Mouse (Mus musculus) left cerebral cortex, adult 8-10 months (tissue): ENCODE data around the gene Lgalsl. TPM values are rescaled to one million over a fixed set of nuclear protein-coding genes. Genes with fewer than 3 reads are reported as not detected.

ENCODE experiments used
- DNase-seq, 2 experiments: peaks; one replicate each; pipeline ENCODE4 v3.0.0; 2022; ENCODE audit warnings: low spot score in 2 of 2
- total RNA-seq, 4 experiments: library from RNA; stranded (reverse); gene quantifications; 2 replicates each; pipeline ENCODE4 v1.2.4; 2022

Lgalsl gene
- total RNA-seq, 4 experiments from 2014 or later, result 76.1 to 86.3 (median 80.4) TPM

DNA sequence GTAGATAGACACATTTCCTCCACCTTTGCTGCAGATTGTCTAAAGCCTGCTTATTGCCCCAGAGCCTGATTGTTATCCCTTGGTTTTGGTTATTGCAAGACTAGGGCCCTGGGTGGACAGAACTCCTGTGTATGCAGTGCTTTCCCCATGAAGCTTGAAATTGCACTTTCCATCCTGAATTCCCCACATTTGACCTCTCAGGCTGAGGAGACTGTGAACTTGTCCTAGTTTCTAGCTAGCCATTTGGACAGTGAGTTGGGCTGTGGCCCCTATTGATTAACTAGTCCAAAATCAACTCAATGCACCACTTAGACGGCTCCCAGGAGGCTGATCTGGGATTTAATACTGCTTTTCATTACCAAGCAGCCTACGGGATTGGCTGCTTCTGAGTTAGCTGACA, 6.9 kb downstream of the Lgalsl start:
- DNase-seq, result no peak

DNA sequence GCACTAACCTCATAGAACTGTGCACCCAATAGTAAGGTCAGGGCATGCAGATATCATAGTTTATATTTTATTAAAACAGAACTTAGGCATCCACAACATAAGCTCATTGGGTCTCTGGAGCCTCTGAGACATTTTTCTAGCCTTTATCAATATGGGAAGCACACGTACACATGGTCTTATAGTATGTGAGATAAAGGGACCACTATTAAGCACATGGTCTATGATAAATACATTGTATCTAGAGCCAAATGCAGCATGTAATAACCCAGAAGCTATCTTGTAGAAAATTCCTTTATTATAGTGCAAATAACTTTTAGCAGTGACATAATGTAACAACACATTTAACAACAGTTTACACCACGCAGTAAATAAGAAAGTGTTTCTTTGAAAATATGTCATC, 7.6 kb downstream of the Lgalsl start:
- DNase-seq, result no peak

DNA sequence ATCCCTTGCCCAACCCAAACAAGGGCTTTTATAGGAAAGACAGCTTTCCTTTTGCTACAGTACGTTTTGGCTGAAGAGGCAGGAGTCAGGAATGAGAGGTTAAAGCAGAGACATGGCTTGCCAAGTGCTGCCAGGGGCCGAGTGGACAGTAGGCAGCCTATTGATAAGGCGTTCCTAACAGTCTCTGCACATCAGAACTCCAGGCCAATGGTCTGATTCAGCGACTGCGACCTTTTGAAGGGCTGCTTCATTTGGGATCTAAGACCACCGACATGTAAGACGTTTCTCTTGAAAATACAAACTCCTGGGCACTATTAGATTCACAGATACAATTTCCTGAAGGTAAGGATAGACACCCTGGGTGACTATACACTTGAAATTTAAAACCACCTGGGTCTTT, 9.5 kb downstream of the Lgalsl start:
- DNase-seq, result no peak

DNA sequence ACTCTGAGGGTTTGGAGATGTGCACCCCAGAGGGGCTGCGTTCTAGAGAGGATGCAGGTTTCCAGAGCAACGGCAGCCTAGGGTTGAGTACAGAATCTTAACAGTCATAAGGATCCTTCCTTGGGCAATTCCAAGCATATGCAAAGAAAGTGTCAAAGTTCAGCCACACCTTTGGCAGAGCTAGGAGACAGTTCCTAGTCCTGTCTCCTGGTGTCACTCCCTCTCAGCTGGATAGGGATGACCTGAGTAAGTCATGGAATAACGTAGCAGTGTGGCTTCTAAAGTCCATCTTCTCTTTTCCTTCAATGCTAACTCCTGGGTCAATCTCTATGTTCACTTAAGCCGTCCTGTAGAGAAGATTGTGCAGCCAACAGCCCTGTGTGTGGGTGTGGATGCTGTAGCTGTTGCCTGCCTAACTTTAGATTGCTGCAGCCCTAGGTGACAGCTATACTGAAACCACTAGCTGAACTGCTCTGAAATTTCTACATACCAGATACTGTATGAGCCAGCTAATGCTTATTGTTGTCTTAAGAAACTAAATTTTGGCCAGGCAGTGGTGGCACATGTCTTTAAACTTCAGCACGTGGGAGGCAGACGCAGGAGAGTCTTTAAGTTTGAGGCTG, 16.8 kb downstream of the Lgalsl start:
- no peak for DNase-seq

DNA sequence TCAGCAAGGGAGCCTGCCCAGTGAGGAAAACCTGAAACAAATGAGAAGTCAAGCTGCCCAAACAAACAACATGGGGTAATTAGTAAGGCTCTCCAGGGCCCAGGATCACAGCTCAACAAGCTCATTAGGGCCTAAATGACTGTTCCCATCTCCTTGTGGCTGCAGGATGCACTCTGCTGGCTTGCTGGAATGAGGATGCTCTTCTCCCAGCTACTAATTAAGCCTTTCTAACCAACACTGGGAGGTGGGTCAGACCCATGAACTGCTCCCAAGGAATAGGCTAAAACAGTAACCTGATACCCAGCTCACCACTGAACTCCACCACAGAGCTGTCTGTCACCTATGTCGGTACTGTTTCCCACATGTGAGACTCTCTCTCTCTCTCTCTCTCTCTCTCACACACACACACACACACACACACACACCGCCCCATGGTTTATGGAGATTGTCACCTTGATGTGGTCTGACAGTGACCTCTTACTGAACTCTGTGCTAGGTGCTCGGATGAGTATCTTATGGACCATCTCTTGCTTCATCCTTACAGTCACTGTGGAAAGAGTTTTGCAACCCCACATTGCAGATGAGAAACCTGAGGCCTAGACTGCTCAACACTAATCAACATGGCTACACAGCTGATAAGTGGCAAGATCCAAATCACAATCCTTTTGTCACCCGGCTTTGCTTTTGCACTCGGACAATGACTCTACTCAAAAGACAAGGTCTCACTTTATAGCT, 18.5 kb downstream of the Lgalsl start:
- DNase-seq, result no peak

DNA sequence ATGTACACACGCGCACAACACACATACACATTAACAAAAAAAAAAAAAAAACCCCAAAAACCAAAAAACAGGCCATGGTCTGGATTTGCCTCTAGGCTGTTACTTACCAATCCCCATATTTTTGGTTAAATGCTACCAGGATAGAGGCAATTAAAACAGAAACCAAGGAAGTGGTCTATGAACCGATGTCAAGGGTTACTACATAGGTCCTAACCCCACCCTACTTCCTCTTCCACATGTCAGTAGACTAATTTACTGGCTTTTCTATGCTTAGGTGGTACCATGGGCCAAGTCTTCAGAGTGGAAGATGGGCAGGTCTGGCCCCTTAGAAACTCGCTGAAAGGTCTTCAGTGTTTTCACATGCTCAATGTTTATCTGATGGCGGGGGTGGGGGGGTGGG, 24.2 kb downstream of the Lgalsl start:
- DNase-seq, result no peak

DNA sequence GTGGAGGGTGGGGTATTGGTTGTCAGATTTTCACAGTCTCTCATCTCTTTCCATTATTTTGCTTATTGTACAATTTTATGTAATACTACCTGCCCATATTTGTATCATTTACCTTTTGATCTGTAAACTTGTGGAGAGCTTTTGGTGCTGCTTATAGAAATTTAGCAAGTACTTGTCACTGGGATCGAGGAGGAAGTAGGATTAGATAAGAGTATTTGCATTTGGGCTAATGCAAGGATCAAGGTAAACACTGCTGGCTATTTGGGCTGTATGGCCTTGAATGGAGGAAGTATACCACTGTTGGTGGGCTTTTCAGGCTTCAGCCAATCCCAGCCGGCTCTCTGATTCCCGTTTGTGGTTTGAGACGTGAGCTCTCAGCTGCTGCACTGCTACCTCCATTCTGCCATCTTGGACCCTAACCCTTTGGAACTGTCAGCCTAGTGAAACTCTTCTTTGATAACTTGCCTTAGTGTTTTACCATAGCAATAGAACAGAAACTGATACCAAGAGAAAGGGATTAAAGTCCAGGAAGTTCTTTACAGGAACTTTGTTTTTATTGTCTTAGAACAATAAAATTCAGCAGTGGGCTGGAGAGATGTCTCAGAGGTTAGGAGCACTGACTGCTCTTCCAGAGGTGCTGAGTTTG, 25.1 kb downstream of the Lgalsl start:
- no peak for DNase-seq

DNA sequence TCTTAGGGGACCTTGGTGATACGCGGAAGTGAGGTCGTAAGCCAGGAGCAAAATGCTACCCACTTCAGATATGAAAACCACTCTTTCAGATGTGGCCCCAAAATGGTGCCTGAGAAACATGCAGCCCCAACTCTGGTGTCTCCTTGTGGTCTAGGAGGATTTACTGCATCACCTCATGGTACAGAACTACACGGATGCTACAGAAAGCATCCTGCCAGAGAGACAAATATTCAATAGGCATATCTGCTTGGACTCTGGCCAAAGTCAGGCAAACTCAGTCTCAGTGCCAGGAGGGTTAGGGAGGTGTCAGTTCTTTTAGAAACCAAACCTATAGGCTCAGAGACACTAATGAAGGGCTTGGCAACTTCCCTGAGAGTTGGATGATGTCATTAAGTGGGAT, 26.4 kb downstream of the Lgalsl start:
- DNase-seq, result no peak

DNA sequence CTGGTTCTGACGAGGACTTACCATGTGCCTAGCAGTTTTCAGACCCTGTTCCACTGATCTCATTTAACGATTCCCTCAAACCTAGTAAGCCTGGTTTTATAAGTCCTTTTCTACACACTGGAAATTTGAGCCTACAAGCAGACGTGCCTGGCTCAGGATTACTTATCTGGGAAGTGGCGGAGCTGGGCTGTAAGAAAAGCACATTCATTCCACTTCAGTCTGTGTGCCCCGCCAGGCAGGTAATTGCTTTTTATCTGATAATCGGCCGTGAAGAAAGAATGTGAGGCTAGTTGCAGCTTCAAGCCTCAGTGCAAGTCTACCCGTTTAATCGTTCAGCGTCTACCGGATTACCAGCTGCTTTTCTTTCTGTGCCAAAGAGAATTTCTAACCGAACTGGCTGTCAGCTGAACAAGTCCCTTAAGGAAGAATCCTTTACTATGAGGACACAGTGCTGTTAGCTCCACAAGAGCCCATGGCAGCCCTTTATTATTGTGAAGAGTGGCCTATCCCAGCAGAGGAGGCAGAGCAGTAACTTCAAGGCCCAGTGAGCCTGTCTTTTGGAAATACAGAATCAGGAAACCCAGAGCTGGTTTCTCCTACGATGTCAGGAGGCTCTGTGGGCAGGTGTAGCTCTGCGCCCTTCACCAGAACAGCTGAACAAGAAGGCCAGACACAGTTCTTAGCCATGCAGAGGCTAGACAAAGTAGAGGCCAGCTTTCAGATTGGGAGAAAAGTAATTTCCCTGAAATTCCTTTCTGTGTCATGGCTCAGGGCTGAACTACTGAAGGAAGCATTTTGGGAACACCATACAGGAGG, 30.4 kb downstream of the Lgalsl start:
- DNase-seq, result no peak

DNA sequence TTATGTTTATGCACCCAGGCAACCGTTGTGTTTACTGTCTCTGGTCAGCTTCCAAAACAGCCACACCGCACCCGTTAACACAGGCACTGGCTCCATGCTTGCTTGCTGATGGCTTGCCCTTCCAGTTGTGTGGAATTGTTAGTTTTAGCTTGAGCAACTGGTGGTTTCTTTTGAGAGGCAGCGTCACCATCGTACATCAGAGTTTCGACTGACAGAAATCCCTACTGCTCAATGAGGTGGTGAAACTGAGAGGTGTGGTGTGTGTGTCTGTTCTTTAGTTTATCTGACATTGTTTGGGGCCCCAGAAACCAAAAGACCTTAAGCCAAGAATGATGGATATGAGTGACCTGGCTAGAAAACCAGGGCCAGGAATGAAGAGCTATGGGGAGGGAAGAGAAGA, 33.0 kb downstream of the Lgalsl start:
- no peak for DNase-seq

DNA sequence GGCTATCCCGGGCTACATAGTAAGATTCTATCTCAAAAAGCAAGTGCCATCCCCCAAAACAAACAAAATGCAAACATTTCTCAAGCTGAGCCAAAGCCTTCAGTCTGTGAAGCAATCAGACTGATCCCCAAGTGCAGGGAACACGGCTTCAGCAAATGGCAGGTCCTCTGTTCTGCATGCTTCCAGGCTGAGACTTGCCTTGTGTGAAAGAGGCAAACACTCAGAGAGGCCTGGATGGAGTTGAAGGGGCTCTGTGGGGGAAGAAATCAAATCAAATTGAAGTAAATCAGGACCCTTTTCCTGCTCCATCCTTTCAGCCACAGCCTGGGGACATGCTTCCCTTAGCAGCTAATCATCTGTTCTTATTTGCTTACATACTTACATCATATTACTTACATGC, 35.4 kb downstream of the Lgalsl start:
- no peak for DNase-seq

DNA sequence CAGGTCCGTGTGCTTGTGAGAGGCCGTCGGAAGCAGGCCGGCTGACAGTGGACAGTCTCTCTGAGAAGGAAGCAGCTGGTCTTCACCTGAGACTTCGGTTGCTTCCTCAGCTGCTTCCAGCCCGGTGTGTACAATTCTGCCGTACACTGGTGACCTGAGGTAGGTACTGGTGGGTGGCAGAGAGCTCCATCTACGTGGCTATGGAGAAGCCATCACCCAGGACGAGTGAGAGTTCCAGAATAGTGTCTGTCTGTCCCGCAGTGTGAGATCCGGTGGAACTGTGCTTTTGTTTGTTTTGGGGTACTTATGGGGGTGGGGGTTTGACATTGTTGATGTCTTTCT, 36.0 kb downstream of the Lgalsl start:
- DNase-seq, result no peak

DNA sequence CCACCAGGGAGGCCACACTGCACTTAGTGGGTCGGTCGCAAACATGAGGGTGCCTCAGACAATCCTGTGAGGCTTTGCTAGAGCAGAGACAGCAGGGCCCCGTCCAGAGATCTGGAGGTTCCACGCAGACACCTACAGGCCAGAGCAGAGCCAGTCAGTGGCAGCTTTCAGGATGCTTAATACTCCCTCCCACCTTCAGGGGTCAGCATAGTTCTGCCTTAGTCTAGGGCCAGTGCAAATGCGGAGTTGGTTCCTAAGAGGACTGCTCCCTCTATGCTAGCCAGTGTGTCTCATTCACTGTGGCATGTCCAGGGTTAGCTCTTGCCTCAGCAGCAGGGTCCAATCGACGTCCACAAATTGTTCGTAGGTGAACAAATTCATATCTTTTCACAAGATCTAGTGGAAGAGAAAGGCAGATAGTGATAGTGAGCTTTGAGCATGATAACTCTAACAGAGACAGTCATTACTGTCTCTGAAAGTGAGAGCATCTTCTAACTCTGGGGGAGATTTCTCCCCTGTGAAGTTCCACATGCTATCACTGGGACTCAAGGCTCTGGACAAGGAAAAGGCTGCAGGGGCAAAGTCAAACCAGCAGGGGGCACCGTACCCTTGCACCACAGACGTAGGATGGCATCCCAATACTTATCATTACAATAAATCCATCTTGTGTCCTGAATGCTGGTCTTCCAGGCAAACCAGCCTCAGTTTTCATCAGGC, 36.5 kb downstream of the Lgalsl start:
- DNase-seq, result peak; percentile 62 to 80

DNA sequence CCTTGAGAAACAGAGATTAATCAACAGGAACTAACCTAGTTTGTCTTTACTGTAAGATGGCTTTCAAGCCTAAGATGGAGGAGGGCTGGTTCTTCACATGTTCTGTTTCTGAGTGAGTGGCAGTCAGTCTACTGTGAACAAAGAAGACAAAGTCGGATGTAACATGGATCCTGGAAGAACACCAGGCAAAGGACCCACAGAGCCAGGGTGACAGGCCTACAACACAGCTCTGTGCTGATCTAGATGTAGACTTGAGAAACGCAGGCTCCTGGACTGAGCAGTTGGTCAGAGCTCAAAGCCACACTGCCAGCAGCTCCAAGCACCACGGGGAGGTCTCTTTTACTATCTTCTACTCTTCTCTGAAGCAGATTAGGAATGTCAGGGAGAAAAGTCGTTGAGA, 37.2 kb downstream of the Lgalsl start:
- DNase-seq, result no peak

DNA sequence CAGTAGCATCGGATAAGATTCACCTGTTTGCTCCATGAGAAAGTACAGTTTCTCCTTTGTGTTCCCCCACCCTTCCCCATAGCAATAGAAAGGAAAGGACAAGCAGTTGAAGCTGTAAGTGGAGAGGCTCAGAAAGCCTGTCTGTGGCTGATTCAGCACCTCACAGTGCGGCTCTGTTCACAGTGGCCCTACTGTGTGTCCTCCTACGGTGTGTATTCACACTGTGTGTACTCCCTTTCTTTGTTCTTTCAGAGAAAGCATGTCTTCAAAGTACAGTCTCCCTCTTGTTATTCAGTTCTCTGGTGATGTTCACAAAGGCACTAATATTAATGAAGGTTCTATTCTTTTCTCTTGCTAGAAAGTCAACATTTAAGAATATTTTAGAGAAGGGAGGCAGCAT, 38.2 kb downstream of the Lgalsl start:
- no peak for DNase-seq

DNA sequence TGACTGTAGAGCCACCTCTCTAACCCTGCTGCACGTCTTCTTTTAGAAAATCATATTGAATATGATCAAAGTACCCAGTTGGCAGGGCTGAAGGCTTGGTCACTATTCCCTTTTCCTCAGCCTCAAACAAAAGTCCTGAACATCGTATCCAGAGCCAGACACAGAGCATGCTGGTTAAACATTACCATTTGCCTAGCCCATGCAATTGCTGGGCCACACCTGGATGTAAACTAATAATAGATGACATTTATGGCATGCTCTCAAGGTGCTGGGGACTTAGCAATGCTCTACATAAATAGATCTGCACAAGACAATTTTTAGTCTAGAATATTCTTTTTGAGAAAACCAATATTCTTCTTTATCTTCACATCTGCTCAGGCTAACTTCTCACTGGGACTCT, 39.5 kb downstream of the Lgalsl start:
- DNase-seq, result no peak

DNA sequence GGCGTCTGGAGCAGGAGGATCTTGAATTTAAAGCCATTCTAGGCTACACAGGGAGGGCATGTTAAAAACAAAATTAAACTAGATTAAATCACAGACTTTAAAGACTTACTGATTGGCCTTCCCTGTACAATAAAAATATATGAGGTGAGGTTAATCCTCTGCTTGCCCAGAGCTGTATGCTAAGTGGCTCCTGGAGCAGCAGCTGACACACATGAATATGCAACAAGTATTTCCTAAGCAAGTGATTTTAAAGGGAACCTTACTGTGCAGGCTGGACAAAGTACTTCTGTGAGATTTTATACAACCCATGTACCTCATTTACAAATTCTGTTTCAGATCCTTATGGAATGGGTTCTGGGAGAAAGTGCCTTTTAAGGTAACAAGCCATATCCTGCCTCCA, 41.8 kb downstream of the Lgalsl start:
- DNase-seq, result no peak

DNA sequence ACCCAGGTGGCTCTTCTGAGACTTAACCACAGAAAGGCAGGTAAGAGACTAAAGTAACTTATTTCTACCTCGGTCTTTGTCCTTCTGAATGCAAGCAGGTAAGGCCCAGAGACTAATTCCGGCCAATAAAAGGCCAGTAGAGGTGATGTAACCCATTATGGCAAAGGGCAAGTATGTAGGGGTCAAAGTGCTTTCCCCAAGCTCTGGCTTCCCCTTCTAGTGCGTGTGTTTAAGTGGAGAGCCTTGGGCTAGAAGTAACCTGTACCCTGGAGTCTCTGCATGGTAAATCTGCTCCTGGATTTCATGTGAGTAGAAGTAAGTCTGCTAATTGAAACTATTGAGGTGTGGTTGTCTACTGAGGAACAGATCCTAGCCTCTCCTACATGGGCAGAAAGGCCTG, 42.8 kb downstream of the Lgalsl start:
- no peak for DNase-seq

DNA sequence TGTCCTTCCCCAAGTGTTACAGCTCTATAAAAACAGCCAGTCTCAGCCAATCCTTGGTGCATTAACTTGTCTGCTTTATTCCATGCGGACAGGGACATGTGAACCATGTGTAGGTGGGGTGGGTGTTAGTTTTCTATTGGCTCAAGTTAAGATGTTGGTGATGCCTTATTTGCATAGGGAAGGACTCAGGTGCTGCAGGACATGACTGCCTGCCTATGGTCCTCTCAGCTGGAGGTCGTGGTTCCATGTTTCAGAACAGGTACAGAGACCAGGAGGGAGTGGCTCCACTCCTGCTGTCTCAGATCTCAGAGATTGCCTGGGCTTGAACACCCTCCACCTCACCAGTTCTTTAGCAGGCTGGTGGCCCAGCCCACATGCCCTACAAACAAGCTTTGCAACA, 44.7 kb downstream of the Lgalsl start:
- no peak for DNase-seq

DNA sequence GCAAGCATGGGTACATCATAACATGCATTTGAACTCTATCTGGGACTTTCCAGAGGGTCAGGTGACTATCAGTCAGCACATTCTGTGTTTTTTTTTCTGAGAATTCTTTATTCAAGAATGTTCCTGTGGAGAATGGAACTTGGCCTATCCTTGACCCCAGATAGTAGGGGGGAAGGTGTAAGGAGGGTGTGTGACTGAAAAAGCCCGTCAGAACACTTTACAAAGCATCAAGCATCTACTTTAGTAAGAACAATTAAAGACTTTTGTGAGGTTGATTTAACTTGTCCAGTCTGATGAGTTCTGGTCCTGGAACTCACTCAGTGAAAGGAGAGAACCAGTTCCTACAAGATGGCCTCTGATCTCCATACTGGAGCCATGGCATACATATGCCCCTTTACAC, 45.7 kb downstream of the Lgalsl start:
- no peak for DNase-seq

DNA sequence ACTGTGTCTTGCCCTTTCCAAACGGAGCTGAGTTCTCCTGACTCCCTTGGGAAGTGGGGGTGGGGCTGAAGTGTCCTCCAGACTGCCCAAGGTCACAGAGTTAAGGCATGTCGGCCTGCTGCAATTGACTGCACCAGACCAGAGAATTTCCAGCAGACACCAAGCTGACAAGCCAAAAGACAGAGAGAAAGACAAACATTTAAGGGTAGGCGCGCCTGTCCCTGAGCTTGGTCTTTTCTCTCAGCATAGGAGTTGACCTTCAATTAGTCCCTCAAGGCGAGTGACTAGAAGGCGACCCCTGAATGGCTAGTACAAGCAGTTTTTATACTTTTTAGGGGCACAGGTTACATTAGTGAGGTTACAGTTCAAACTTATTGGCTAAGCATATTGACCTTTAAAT, 46.1 kb downstream of the Lgalsl start:
- no peak for DNase-seq

DNA sequence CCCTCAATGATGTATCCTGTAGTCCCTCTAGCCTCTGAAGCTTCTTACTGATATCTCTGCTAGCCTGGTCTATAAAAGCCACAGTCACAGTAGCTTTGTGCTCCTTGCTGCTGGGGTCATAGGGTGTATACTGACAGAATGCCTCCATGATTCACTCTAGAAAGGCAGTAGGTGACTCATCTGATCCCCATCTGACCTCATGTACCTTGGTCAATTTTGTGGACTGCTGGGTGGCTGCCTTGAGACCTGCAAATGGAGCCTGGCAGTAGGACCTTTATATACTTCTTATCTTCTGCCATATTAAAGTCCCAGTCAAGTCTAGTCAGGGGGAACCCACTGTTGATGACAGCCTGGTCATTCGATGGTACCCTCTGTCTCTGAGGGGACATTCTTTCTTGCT, 47.4 kb downstream of the Lgalsl start:
- no peak for DNase-seq
